Mouse (Mus musculus) heart, embryonic 14.5 days (tissue): ENCODE measurements around the gene Disp3. TPM values are rescaled to one million over a fixed set of nuclear protein-coding genes. Genes with fewer than 3 reads are reported as not detected.

Experiments used
- ATAC-seq: fragments of 200-750 bp; cut with Nextera tagmentation; 2 replicates; pipeline ENCODE4 v1.8.0; 2017; ENCODE audit warnings: low read depth, moderate TSS enrichment; ENCODE audit not compliant: insufficient number of reproducible peaks, insufficient read depth, low FRiP score
- H3K27ac ChIP-seq, 2 experiments: fragments of 200-500 bp in 1 of 2; fragments of 300-500 bp in 1 of 2; sonication (generic) in 1 of 2; replicated peaks in 1 of 2; 2 replicates each; pipeline ENCODE4 v1.5.1; 2012 to 2014; ENCODE audit warnings: low read depth in 2 of 2, low read length in 2 of 2, control low read depth in 1 of 2, mild to moderate bottlenecking in 1 of 2, mixed read lengths in 1 of 2; ENCODE audit not compliant: control insufficient read depth in 1 of 2, insufficient read depth in 1 of 2
- H3K27me3 ChIP-seq: fragments of 300-500 bp; sonication (generic); 2 replicates; pipeline ENCODE4 v1.6.1; 2014; ENCODE audit warnings: mild to moderate bottlenecking, low read length, control low read depth; ENCODE audit not compliant: control insufficient read depth, insufficient read depth
- H3K36me3 ChIP-seq: fragments of 300-500 bp; sonication (generic); 2 replicates; pipeline ENCODE4 v1.6.1; 2014; ENCODE audit warnings: mild to moderate bottlenecking, control low read depth, low read length, mixed read lengths; ENCODE audit not compliant: control insufficient read depth, insufficient read depth
- H3K4me1 ChIP-seq, 2 experiments: fragments of 200-500 bp in 1 of 2; fragments of 300-500 bp in 1 of 2; sonication (generic) in 1 of 2; 2 replicates each; pipeline ENCODE4 v1.6.1; 2012 to 2014; ENCODE audit warnings: low read length in 2 of 2, control low read depth in 1 of 2, mixed read lengths in 1 of 2; ENCODE audit not compliant: control insufficient read depth in 2 of 2, insufficient read depth in 2 of 2
- H3K4me2 ChIP-seq: fragments of 300-500 bp; sonication (generic); 2 replicates; pipeline ENCODE4 v1.6.1; 2014; ENCODE audit warnings: mild to moderate bottlenecking, low read length
- H3K4me3 ChIP-seq, 2 experiments: fragments of 200-500 bp in 1 of 2; fragments of 300-500 bp in 1 of 2; sonication (generic) in 1 of 2; 2 replicates each; pipeline ENCODE4 v1.5.1; 2012 to 2014; ENCODE audit warnings: low read length in 2 of 2, mild to moderate bottlenecking in 2 of 2, control low read depth in 1 of 2, low read depth in 1 of 2, moderate library complexity in 1 of 2; ENCODE audit not compliant: control insufficient read depth in 1 of 2, insufficient read depth in 1 of 2
- H3K9ac ChIP-seq: fragments of 300-500 bp; sonication (generic); 2 replicates; pipeline ENCODE4 v1.6.1; 2014; ENCODE audit warnings: mild to moderate bottlenecking, low read length
- H3K9me3 ChIP-seq: fragments of 300-500 bp; sonication (generic); 2 replicates; pipeline ENCODE4 v1.6.1; 2016; ENCODE audit warnings: low read length, control low read depth; ENCODE audit not compliant: control insufficient read depth
- WGBS: fragments of 180-500 bp; shearing (Covaris S2); extraction: QIAGEN DNeasy Blood & Tissue Kit; methylation state at CpG from one replicate; pipeline ENCODE4 v1.1.7; 2014; 5-methylcytosine and 5-hydroxymethylcytosine counted together
- polyA plus RNA-seq: library from polyadenylated mRNA; unstranded; fragments of >200 nt; fragmentation: Nextera tagmentation; extraction: Ambion mirVana; gene quantifications from 2 replicates; pipeline ENCODE4 v1.2.1, GENCODE M21; 2014

The Disp3 gene
- polyA plus RNA-seq, 1 experiment from 2014 or later = 0.04 TPM

DNA sequence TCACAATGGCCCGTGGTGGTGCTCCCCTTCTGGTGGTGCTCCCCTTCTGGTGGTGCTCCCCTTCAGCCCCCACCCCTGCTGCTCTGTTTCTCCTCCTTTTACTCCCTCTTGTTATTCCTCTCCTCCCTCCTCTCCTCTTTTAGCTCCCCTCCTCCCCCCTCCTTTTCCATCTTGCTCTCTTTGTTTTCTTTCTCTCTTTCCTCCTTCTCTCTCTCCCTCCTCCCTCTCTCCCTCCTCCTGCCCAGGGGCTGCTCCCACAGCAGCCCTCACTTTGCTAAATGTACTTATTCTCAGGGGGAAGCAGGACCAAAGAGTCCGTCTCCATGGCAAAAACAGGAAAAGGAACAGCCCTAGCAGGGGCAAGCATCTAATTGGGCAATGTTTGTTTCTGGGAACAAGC lies 37.3 kb upstream of the Disp3 start:
- Histone ChIP-seq H3K36me3 (no peaks in the 10 kb centered on the region), H3K27ac (no peak overlapping the region), H3K9ac (no peak overlapping the region), H3K4me1 (no peaks in the 10 kb centered on the region), H3K4me3 (no peak overlapping the region), H3K27me3 (peaks cover 11% of the 10 kb centered on the region), H3K9me3 (no peaks in the 10 kb centered on the region), H3K4me2 (no peak overlapping the region)
- WGBS = 23% methylated on average over 2 of the region's 2 CpGs
- ATAC-seq = no peak

DNA sequence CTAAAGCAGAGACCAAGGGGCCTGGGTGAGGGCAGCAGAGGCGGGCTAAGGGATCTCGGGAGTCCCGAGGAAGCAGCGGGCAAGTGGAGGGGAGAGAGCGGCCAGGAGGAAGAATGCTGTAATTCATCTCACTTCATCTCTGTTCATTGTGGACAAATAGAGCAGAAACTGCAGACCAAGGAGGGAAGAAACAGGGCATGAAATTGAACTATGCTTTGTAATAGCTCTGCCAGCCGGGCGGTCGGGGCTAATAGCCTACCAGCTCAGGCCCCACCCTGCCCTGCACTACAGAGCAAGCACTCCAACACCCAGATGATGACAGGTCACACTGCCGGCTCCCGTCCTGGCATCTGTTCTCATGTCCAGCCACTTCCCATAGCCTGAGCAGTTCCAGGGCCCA lies 34.4 kb upstream of the Disp3 start:
- H3K27ac ChIP-seq = no peak overlapping the region
- H3K9ac ChIP-seq = no peak overlapping the region
- H3K4me2 ChIP-seq = no peak overlapping the region
- no peaks in the 10 kb centered on the region for H3K9me3 ChIP-seq
- 40% methylated on average over 10 of the region's 10 CpGs for WGBS
- H3K4me3 ChIP-seq = no peak overlapping the region
- H3K4me1 ChIP-seq = no peaks in the 10 kb centered on the region
- ATAC-seq = no peak
- H3K27me3 ChIP-seq = peaks cover 11% of the 10 kb centered on the region
- H3K36me3 ChIP-seq = no peaks in the 10 kb centered on the region

DNA sequence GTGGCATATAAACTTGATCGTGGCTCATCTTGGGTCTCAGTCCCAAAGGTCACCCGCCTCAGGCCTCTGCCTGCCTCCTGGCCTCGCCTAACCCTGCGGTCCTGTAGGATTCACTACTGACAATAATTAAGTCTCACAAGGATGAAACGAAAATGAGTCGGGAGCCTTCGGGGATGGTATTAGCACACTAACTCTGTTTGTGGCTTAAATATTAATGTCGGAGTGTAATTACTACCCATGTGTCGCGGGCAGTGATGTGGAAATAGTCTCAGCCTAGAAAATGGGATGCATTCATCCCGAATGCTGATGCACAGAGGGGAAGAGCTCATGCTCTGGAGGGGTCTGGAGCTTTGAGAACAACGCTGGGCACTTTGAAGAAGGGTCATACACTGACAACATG lies 31.6 kb upstream of the Disp3 start:
- Histone ChIP-seq H3K9me3 (no peaks in the 10 kb centered on the region), H3K36me3 (no peaks in the 10 kb centered on the region), H3K4me3 (no peak overlapping the region), H3K27ac (no peak overlapping the region), H3K9ac (no peak overlapping the region), H3K4me2 (no peak overlapping the region), H3K4me1 (no peaks in the 10 kb centered on the region), H3K27me3 (peaks cover 17% of the 10 kb centered on the region)
- WGBS = 83% methylated on average over 12 of the region's 12 CpGs
- no peak for ATAC-seq

DNA sequence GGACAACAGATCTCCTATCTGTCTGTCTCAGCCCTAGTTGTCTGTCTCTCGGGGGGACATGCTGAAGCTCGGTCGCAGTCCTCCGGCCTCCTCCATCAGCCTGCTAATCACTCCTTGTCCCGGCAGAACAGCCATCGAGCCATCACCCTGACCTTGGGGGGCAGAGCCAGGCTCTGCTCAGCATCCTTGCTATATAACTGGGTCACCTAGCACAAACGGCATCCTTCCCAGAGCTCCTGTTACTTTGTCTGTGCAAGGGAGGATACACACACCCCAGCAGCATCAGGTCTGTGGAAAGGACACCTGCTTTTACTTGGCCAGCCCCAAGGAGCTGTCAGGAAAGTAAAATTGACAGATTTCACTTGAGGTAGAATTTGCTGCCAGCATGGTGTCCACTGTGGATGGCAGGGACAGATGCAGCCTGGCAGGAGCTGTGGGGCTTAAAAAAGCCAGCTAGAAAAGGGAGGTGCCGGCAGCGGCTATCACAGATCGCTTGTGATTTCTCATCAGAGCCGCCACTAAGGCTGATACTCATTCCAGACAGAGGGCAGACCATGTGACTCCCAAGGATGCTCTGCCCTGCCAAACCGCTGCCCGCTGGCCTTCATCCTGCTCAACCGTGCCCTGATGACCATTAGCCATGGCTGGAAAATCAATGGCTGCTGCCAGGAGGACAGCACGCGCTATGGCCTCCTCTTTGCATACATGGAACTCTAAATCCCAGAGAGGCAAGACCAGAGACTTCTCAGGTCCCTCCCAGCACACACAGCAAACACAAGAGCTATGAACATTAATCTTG lies 27.8 kb upstream of the Disp3 start:
- 76% methylated on average over 16 of the region's 16 CpGs for WGBS
- Histone ChIP-seq H3K9ac (no peak overlapping the region), H3K27me3 (peaks cover 8% of the 10 kb centered on the region; the same call in 1 of the 2 replicates), H3K4me3 (no peak overlapping the region), H3K27ac (no peak overlapping the region), H3K4me2 (no peak overlapping the region), H3K9me3 (no peaks in the 10 kb centered on the region), H3K36me3 (no peaks in the 10 kb centered on the region), H3K4me1 (peaks cover 0 to 5% of the 10 kb centered on the region in 2 experiments; a peak in 1 of 4 replicates)
- ATAC-seq = no peak

DNA sequence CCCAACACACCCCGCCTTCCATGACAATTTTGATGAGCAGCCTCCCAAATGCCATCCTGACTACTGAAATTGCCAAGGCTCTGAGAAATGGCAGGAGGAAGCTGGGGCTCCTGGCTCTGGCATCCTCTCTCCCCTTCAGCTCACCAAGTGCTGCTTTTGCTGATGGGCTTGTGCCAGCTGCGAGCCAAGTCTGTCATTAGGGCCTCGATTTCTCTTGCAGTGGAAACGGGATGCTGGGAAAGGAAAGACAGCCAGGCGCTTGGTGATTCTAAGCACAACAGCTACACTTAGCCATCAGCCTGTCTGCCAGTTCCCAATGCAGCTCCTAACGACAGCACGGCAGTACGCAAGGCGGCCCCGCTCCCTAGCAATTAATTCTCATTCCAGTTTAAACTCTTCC lies 26.6 kb upstream of the Disp3 start:
- H3K4me3 ChIP-seq = no peak overlapping the region
- H3K27me3 ChIP-seq = 0 out of 2 replicates have a peak, but pooled peaks cover 7% of the 10 kb centered on the region
- no peak overlapping the region for H3K9ac ChIP-seq
- 75% methylated on average over 10 of the region's 10 CpGs for WGBS
- H3K27ac ChIP-seq = no peak overlapping the region
- H3K9me3 ChIP-seq = no peaks in the 10 kb centered on the region
- no peaks in the 10 kb centered on the region for H3K36me3 ChIP-seq
- H3K4me2 ChIP-seq = no peak overlapping the region
- peaks cover 0 to 5% of the 10 kb centered on the region in 2 experiments; a peak in 1 of 4 replicates for H3K4me1 ChIP-seq
- ATAC-seq = no peak

DNA sequence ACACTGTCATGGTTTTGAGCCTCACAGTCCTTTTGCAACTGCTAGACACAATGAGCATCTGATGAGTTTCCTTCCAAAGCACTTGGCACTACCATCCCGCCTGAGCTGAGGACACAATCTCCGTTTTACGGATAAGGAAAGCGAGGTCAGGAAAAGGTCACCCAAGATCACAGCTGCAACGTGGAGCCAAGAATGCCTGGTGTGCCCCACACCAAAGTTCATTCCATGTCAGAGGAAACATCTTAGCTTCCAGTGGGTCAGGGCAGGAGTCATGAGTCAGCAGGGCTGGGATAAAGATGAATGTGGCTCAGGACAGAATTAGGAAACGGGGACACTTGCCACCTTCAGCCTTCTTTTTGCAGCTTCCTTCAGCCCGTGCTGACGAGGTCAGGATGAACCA lies 25.8 kb upstream of the Disp3 start:
- Histone ChIP-seq H3K4me3 (no peak overlapping the region), H3K27ac (no peak overlapping the region), H3K9ac (no peak overlapping the region), H3K9me3 (no peaks in the 10 kb centered on the region), H3K36me3 (no peaks in the 10 kb centered on the region), H3K4me1 (peaks cover 0 to 5% of the 10 kb centered on the region in 2 experiments; a peak in 1 of 4 replicates), H3K27me3 (0 out of 2 replicates have a peak, but pooled peaks cover 7% of the 10 kb centered on the region), H3K4me2 (no peak overlapping the region)
- no peak for ATAC-seq
- WGBS = 9% methylated on average over 8 of the region's 8 CpGs

DNA sequence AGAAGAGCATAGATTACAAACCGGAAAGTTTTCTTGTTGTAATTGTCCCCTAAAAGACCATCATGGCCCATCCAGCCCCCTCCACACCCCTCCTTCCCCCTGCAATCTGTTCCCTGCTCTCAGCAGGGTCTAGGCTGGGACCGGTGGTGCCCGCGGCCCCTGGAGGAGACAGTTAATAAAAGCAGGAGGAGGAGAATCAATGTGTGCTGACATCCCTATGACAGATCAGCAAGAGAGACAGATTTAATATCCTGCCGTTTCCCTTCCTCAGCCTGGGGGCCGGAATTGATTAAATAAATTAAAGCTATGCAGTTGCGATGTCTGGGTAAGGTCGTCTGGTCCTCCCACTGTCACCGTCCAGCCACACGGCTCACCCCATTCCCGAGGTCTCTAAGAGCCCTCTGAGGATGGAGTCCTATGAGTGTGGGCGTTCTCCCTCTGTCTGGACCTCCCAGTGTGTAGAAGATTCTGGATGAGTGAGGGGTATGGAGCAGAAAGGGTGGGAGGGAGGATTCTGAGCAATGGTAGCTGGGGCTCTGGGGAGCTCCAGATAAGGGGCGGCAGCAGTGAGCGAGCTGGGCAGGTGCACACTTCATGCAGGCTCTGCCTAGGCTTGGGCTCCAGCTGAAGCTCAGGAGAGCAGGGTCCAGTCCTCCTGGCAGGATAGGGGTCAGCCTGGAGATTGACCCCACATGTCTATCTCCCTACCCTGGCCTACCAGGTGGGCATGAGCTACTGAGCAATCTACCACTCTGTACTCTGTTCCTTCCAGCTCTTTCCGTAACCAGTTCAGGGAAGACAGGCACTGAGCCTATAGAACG lies 24.7 kb upstream of the Disp3 start:
- Histone ChIP-seq H3K4me1 (peaks cover 0 to 5% of the 10 kb centered on the region in 2 experiments; a peak in 1 of 4 replicates), H3K9me3 (no peaks in the 10 kb centered on the region), H3K36me3 (no peaks in the 10 kb centered on the region), H3K4me2 (no peak overlapping the region), H3K27me3 (0 out of 2 replicates have a peak, but pooled peaks cover 7% of the 10 kb centered on the region), H3K4me3 (no peak overlapping the region), H3K9ac (no peak overlapping the region), H3K27ac (no peak overlapping the region)
- ATAC-seq = no peak
- WGBS = 70% methylated on average over 16 of the region's 16 CpGs
